Mouse (Mus musculus) erythroblast, embryonic 14.5 days (primary cell): ENCODE results near the gene Topaz1. TPM values are rescaled to one million over a fixed set of nuclear protein-coding genes. Genes with fewer than 3 reads are reported as not detected.

Experiments used
- H3K27me3 ChIP-seq: 2 replicates; pipeline ENCODE4 v1.6.1; 2012; ENCODE audit warnings: inconsistent platforms; ENCODE audit not compliant: control insufficient read depth
- H3K36me3 ChIP-seq: 2 replicates; pipeline ENCODE4 v1.6.1; 2012; ENCODE audit warnings: mild to moderate bottlenecking, inconsistent platforms; ENCODE audit not compliant: control insufficient read depth
- H3K4me1 ChIP-seq: 2 replicates; pipeline ENCODE4 v1.6.1; 2012; ENCODE audit warnings: inconsistent platforms; ENCODE audit not compliant: control insufficient read depth
- H3K4me3 ChIP-seq: replicated peaks from 2 replicates; pipeline ENCODE3; 2012; ENCODE audit warnings: moderate library complexity, mild to moderate bottlenecking, inconsistent platforms
- H3K9me3 ChIP-seq: 2 replicates; pipeline ENCODE4 v1.6.1; 2012; ENCODE audit warnings: low read length, inconsistent platforms, mixed read lengths; ENCODE audit not compliant: control insufficient read depth
- GATA1 ChIP-seq: IDR thresholded peaks from 2 replicates; pipeline ENCODE4 v1.6.1; 2012; ENCODE audit warnings: low read length, inconsistent platforms, mixed read lengths
- TAL1 ChIP-seq: IDR thresholded peaks from 3 replicates; pipeline ENCODE4 v1.6.1; 2012; ENCODE audit warnings: low read length, inconsistent platforms, mixed read lengths
- polyA plus RNA-seq: library from polyadenylated mRNA; stranded (reverse); fragments of >175 nt; gene quantifications from 2 replicates; pipeline ENCODE4 v1.2.3, GENCODE M21; 2012

The Topaz1 gene
- polyA plus RNA-seq, 1 experiment, result 0.12 TPM

DNA sequence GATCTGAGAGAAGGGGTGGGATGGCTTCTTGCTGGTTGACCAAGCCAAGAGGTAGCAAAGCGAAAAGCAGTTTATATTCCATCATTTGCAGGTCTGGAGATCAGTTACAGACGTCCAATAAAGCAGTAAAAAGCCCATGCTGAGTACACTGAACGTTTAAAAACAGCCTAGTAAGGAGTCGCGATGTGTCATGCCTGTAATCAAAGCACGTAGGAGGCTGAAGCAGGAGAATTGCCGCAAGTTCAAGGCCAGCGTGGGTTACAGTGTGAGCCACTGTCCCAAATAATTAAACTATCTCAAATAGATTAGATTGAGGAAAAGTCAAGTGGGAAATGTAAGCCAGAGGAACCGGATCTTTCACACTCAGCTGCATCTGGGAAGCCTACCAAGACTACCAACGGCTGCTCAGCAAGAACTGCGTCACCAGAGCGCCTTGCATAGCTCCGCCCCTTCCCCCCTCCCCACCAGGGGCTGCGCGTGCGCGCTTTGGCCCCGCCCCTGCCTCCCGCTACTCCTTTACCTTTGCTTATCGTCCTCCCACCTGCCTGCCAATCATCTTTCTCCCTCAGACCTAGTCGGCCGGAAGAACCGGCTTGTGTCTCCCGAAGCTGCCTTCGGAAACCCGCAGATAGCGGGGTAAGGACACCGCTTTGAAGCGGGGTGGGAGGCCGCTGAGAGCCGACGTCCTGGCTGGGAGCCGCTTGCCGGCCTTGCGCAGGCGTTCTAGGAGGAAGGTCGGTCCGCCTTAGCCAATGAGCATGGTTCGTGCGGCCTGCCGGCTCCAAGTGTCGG lies 58.1 kb downstream of the Topaz1 start, which contains the start of gene Tcaim:
Gene Tcaim (plus strand): TSS at position 487 of the 792 bp plus-strand sequence.
- no peaks in the 10 kb centered on the region for H3K9me3 ChIP-seq
- H3K27me3 ChIP-seq, result no peaks in the 10 kb centered on the region
- peak within 1 kb of the TSS; percentile 83 for H3K4me3 ChIP-seq
- no peak for TF ChIP-seq GATA1
- no peak for TF ChIP-seq TAL1
- peaks cover 21% of the 10 kb centered on the region for H3K4me1 ChIP-seq
- no peaks in the 10 kb centered on the region; the same call in 1 of the 2 replicates for H3K36me3 ChIP-seq

DNA sequence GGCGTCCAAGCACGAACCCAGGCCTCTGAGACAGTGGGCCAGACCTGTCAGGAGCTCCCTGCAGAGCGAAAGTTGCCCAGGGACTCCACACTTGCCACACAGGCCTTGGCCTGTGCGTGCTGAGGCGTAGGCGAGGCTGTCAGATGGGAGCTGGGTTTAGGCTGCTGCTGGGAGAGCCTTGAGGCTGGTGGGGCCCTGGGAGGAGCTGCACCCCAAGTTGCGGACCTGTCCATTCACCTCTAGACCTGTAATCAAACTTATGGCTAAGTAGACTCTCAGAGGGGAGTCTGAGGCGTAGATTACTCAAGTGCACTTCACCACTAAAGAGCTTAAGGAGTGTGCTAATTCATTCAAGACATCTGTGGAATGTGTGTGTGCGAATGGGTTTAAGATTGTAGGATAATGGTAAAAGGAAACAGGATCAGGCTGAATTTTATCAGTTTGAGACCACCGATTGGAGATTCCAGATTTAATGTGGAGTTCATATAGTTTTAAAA lies 58.7 kb downstream of the Topaz1 start:
- Histone ChIP-seq H3K4me1 (peaks cover 21% of the 10 kb centered on the region), H3K4me3 (peak overlapping the region; percentile 83), H3K36me3 (no peaks in the 10 kb centered on the region; the same call in 1 of the 2 replicates), H3K27me3 (no peaks in the 10 kb centered on the region), H3K9me3 (no peaks in the 10 kb centered on the region)
- TF ChIP-seq GATA1, result no peak
- TF ChIP-seq TAL1, result no peak

DNA sequence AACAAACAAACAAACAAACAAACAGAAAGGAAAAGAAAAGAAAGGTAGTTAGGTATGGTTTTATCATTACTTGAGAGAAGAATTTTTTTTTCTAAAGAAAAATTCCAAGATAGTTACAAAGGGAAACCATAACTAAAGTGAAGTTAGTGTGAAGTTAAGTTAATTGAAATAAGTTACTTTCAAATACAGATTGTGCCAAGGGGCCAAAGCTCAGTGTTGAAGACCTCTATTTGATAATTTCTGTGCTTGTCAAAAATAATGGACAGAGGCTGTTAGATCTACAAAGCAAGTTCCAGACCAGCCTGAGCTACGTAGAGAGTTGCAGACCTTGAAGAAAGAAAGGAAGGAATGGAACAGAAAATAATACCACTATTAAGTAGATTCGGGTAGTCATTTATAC lies 60.0 kb downstream of the Topaz1 start:
- Histone ChIP-seq H3K4me3 (no peak overlapping the region), H3K36me3 (no peaks in the 10 kb centered on the region; the same call in 1 of the 2 replicates), H3K4me1 (peaks cover 21% of the 10 kb centered on the region), H3K27me3 (no peaks in the 10 kb centered on the region), H3K9me3 (no peaks in the 10 kb centered on the region)
- no peak for TF ChIP-seq TAL1
- no peak for TF ChIP-seq GATA1

DNA sequence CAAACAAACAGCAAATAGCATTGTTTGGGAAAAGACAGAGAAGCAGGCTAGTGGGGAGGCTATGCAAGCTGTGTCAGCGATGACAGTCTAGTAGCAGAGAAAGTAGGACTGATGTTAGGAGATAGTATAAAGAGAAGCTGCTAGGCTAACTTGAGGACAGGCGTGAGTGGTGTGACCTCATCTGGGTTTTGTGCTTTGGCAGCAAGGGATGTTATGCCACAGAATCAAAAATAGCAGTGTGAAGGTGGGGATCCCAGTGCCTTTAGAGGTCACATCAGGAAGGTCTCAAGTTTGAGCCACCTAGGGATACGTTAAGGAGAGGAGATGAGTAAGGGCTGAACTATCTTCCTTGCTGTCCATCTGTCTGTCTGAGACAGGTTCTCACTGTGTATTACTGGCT lies 63.1 kb downstream of the Topaz1 start:
- H3K27me3 ChIP-seq, result no peaks in the 10 kb centered on the region
- no peak overlapping the region for H3K4me3 ChIP-seq
- H3K9me3 ChIP-seq, result no peaks in the 10 kb centered on the region
- TF ChIP-seq TAL1, result no peak
- no peak for TF ChIP-seq GATA1
- H3K4me1 ChIP-seq, result peaks cover 16% of the 10 kb centered on the region
- no peaks in the 10 kb centered on the region; the same call in 1 of the 2 replicates for H3K36me3 ChIP-seq

DNA sequence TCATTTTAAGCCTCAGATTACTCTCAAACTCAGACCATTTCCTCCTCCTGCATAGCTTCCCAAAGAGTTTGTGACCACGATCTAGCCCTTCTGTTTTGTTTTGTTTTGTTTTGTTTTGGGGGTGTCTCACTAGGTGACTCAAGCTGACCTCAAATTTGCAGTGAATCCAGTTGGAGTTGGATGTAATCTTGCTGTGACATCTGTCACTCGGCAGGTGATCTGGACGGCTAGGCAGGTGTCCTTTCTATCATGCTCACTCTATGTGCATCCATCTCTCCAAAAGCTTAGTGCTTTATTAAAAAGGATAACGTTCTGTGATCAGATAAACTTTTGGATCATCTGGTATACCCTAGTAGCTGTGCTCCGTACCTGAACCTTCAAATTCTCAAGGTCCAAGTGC lies 65.2 kb downstream of the Topaz1 start:
- no peak for TF ChIP-seq GATA1
- TF ChIP-seq TAL1, result no peak
- no peak overlapping the region for H3K4me3 ChIP-seq
- no peaks in the 10 kb centered on the region for H3K4me1 ChIP-seq
- H3K9me3 ChIP-seq, result no peaks in the 10 kb centered on the region
- H3K36me3 ChIP-seq, result no peaks in the 10 kb centered on the region; the same call in 1 of the 2 replicates
- no peaks in the 10 kb centered on the region for H3K27me3 ChIP-seq

DNA sequence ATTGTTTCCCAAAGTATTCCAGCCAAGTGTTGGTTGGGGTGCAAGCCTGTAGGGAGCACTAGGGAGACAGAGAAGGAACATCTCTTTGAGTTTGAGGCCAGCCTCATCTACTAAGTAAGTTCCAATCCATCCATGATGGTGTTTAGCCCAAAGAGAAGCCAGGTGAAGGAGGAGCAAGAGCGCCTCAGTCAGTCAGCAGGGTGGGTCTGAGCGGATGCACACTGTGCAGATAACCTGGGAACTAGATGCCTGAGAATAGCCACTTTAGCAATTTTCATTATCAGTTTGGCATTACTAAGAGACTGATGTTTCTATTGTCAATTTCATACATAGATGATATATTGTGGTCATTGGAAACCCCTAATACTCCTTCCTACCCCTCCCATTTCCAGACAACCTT lies 67.6 kb downstream of the Topaz1 start:
- Histone ChIP-seq H3K4me3 (no peak overlapping the region), H3K27me3 (no peaks in the 10 kb centered on the region), H3K9me3 (no peaks in the 10 kb centered on the region), H3K36me3 (no peaks in the 10 kb centered on the region), H3K4me1 (no peaks in the 10 kb centered on the region)
- TF ChIP-seq GATA1, result no peak
- no peak for TF ChIP-seq TAL1

DNA sequence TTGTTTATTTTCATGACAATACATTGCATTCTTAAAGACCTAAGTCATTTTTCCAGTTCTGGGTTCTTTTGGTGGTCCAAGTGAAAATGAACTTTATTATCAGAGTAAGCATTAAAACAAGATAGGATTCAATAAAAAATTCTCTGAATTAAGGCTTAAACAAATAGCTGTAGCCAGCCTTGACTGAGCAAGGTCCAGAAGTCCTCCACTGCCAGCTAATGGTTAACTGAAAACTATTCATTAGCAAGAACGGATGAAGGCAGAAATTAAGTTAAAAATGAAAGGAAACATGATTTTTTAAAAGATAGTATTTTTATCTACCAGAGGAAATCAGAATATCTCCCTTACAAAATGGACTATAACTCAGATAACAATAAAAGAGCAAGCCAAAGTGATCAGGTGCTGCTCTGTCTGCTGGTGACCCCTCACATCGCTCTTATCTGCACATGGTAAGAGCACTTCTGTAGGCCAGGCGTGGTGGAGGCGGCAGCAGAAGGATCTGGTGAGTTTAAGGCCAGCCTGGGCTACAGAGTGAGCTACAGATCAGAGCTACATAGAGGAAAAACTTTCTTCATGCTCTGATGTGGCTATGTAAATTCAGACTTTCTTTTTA lies 68.2 kb downstream of the Topaz1 start:
- TF ChIP-seq TAL1, result no peak
- no peak for TF ChIP-seq GATA1

DNA sequence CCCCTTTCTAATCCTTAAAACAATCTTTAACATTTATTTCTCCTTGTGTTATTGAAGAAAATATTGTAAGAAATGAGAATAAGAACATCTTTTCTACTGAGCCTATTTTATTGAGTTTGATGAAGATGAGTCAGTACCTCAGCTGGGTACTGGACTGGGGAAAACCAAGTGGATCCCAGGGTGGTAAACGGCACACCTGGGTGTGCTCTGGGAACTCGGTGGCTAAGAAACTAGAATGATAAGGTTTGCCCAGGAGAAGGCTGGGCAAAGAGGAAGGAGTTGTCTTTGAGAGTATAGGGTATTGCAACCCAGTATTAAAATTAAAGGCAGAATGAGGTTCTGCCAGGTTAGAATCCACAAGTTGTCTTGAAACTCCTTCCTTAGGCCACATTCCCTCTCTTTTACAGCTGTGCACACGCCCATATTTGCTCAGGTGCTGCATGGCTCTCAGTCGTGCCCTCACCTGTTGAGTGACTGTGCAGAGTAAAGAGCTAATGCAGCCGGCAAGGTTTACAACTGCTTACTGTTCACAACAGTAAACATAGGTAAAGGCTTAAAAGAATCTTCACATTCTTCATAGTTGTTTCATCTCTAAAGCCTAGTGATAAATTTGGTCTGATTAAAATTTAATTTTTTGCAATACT lies 76.3 kb downstream of the Topaz1 start:
- Histone ChIP-seq H3K36me3 (peaks cover 16% of the 10 kb centered on the region), H3K27me3 (no peaks in the 10 kb centered on the region), H3K9me3 (no peaks in the 10 kb centered on the region), H3K4me3 (no peak overlapping the region), H3K4me1 (no peaks in the 10 kb centered on the region)
- TF ChIP-seq GATA1, result no peak
- no peak for TF ChIP-seq TAL1

More for the DNA sequence above, 68.2 kb downstream of the Topaz1 start:
- no peaks in the 10 kb centered on the region for H3K27me3 ChIP-seq
- H3K4me1 ChIP-seq, result no peaks in the 10 kb centered on the region
- peaks cover under 1% of the 10 kb centered on the region; the same call in 1 of the 2 replicates for H3K36me3 ChIP-seq
- no peak overlapping the region for H3K4me3 ChIP-seq
- H3K9me3 ChIP-seq, result no peaks in the 10 kb centered on the region

DNA sequence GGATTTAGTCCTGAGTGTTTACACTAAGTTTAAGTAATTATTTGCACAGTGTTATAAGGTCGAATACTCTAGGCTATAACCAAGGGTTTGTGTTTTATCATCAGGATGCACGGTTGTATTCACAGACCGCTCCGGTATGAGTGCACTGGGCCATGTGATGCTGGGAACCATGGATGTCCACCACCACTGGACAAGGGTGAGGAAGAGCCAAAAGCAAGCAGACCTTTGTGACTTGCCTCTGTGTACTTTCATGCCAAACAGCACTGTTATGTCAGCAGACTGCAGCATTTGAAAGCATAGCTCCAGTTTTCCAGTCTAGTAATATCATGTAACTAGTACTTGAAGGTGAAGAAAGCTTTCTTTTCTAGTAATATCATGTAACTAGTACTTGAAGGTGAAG lies 79.6 kb downstream of the Topaz1 start:
- Histone ChIP-seq H3K9me3 (no peaks in the 10 kb centered on the region), H3K4me1 (no peaks in the 10 kb centered on the region), H3K4me3 (no peak overlapping the region), H3K36me3 (peaks cover 13% of the 10 kb centered on the region), H3K27me3 (no peaks in the 10 kb centered on the region)
- TF ChIP-seq GATA1 (no peak), TAL1 (no peak)
